Mouse (Mus musculus) liver, embryonic 14.5 days (tissue): Measurements from ENCODE around the gene Gstz1. TPM values are rescaled to one million over a fixed set of nuclear protein-coding genes. Genes with fewer than 3 reads are reported as not detected.
A peak's percentile ranks its signal among the peaks of the same experiment; 100 is the strongest.

Experiments used
- ATAC-seq: fragments of 200-750 bp; cut with Nextera tagmentation; 2 replicates; pipeline ENCODE4 v1.8.0; 2017; ENCODE audit warnings: moderate number of reproducible peaks, mild to moderate bottlenecking, moderate library complexity; ENCODE audit not compliant: insufficient read depth
- DNase-seq, 3 experiments: peaks; one replicate each; pipeline ENCODE4 v3.0.0-alpha.2; 2012 to 2013; ENCODE audit warnings: low read depth in 3 of 3, low spot score in 3 of 3
- H3K27ac ChIP-seq: fragments of 300-500 bp; sonication (generic); 2 replicates; pipeline ENCODE4 v1.5.1; 2014; ENCODE audit warnings: moderate library complexity, mild to moderate bottlenecking, control low read depth, inconsistent platforms
- H3K27me3 ChIP-seq: fragments of 300-500 bp; sonication (generic); 2 replicates; pipeline ENCODE4 v1.6.1; 2014; ENCODE audit warnings: mild to moderate bottlenecking, low read length, moderate library complexity; ENCODE audit not compliant: control insufficient read depth, insufficient read depth
- H3K36me3 ChIP-seq: fragments of 300-500 bp; sonication (generic); replicated peaks from 2 replicates; pipeline ENCODE4 v1.6.1; 2014; ENCODE audit warnings: low read depth; ENCODE audit not compliant: control insufficient read depth, insufficient read depth
- H3K4me1 ChIP-seq, 2 experiments: fragments of 200-500 bp in 1 of 2; fragments of 300-500 bp in 1 of 2; sonication (generic) in 1 of 2; replicated peaks; 2 replicates each; pipeline ENCODE4 v1.6.1; 2012 to 2014; ENCODE audit warnings: antibody characterized with exemption in 1 of 2, inconsistent platforms in 1 of 2, low read length in 1 of 2; ENCODE audit not compliant: control insufficient read depth in 2 of 2, insufficient read depth in 2 of 2
- H3K4me2 ChIP-seq: fragments of 300-500 bp; sonication (generic); 2 replicates; pipeline ENCODE4 v1.6.1; 2014; ENCODE audit warnings: low read depth, mild to moderate bottlenecking, control low read depth, moderate library complexity
- H3K4me3 ChIP-seq, 2 experiments: fragments of 200-500 bp in 1 of 2; fragments of 300-500 bp in 1 of 2; sonication (generic) in 1 of 2; 2 replicates each; pipeline ENCODE4 v1.5.1; 2012 to 2014; ENCODE audit warnings: low read depth in 2 of 2, low read length in 2 of 2, mild to moderate bottlenecking in 2 of 2, control low read depth in 1 of 2, inconsistent platforms in 1 of 2, moderate library complexity in 1 of 2; ENCODE audit not compliant: insufficient read depth in 1 of 2
- H3K9ac ChIP-seq: fragments of 300-500 bp; sonication (generic); replicated peaks from 2 replicates; pipeline ENCODE4 v1.6.1; 2014; ENCODE audit warnings: mild to moderate bottlenecking, control low read depth, moderate library complexity
- H3K9me3 ChIP-seq: fragments of 300-500 bp; sonication (generic); 2 replicates; pipeline ENCODE4 v1.6.1; 2016; ENCODE audit warnings: low read length, mixed read lengths; ENCODE audit not compliant: control insufficient read depth
- CTCF ChIP-seq: IDR thresholded peaks from 2 replicates; pipeline ENCODE4 v1.5.1; 2016; ENCODE audit warnings: antibody characterized with exemption, low read depth, control low read depth
- EP300 ChIP-seq: IDR thresholded peaks from 2 replicates; pipeline ENCODE4 v1.6.1; 2016; ENCODE audit warnings: antibody characterized with exemption, low read depth
- WGBS: fragments of 180-500 bp; shearing (Covaris S2); extraction: QIAGEN DNeasy Blood & Tissue Kit; methylation state at CpG from one replicate; pipeline ENCODE4 v1.1.7; 2014; ENCODE audit not compliant: insufficient replicate concordance; 5-methylcytosine and 5-hydroxymethylcytosine counted together
- polyA plus RNA-seq, 2 experiments: library from polyadenylated mRNA; depleted of rRNA in 1 of 2; stranded (reverse) in 1 of 2; unstranded in 1 of 2; fragments of >200 nt; fragmentation: Nextera tagmentation in 1 of 2; extraction: Ambion mirVana in 1 of 2; gene quantifications; 2 replicates each; pipeline versions ENCODE4 v1.2.1 to v1.2.3; 2012 to 2014

Gene Gstz1
- polyA plus RNA-seq, 2 experiments, result 91.0 to 94.8 TPM

GRCm38 (mm10) chr12:87177631-87178030 is 30.7 kb downstream of the Gstz1 start:
- Histone ChIP-seq H3K9ac (no peak overlapping the region), H3K36me3 (no peaks in the 10 kb centered on the region), H3K4me1 (no peaks in the 10 kb centered on the region), H3K27ac (no peak overlapping the region), H3K4me3 (no peak overlapping the region), H3K9me3 (no peaks in the 10 kb centered on the region), H3K4me2 (no peak overlapping the region), H3K27me3 (no peaks in the 10 kb centered on the region)
- no peak for TF ChIP-seq EP300
- no peak for TF ChIP-seq CTCF
- DNase-seq (no peak), ATAC-seq (no peak)
- WGBS, result 87% methylated on average over 4 of the region's 4 CpGs

GRCm38 (mm10) chr12:87193008-87193407 is 46.0 kb downstream of the Gstz1 start:
- no peak overlapping the region for H3K9ac ChIP-seq
- DNase-seq (no peak), ATAC-seq (no peak)
- WGBS, result 38% methylated on average over 3 of the region's 3 CpGs
- no peak overlapping the region for H3K4me2 ChIP-seq
- H3K27ac ChIP-seq, result no peak overlapping the region
- no peak for TF ChIP-seq CTCF
- no peak for TF ChIP-seq EP300
- H3K4me1 ChIP-seq, result peaks cover 0 to under 1% of the 10 kb centered on the region in 2 experiments; a peak in 1 of 4 replicates
- H3K4me3 ChIP-seq, result no peak overlapping the region
- no peaks in the 10 kb centered on the region for H3K27me3 ChIP-seq
- no peaks in the 10 kb centered on the region for H3K36me3 ChIP-seq
- no peaks in the 10 kb centered on the region for H3K9me3 ChIP-seq

DNA sequence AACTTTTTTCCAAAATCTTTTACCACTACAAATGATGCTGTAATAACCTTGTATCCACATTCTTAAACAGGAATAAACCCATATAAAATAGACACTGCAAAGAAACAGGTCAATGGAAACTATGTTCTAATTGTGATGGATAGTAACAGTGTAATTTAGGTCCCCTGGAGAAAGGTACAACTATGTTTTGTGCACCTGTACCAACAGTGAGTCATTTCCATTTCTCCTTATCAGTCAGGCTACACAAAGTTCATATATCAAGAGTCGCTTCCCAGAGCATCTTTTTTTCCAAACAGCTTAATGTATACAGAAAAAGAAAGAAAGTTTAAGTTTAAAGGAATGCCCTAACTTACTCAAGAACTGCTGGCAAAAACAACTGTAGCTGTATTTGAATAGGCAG is 48.1 kb downstream of the Gstz1 start:
- ATAC-seq, result no peak
- Histone ChIP-seq H3K4me3 (no peak overlapping the region), H3K27me3 (peaks cover 5% of the 10 kb centered on the region), H3K9me3 (no peaks in the 10 kb centered on the region), H3K9ac (no peak overlapping the region), H3K4me2 (no peak overlapping the region), H3K27ac (no peak overlapping the region), H3K4me1 (peaks cover 0 to 5% of the 10 kb centered on the region in 2 experiments; a peak in 1 of 4 replicates), H3K36me3 (no peaks in the 10 kb centered on the region)
- DNase-seq, result no peak
- 46% methylated on average over 1 of the region's 1 CpGs for WGBS
- TF ChIP-seq CTCF (no peak), EP300 (no peak)

DNA sequence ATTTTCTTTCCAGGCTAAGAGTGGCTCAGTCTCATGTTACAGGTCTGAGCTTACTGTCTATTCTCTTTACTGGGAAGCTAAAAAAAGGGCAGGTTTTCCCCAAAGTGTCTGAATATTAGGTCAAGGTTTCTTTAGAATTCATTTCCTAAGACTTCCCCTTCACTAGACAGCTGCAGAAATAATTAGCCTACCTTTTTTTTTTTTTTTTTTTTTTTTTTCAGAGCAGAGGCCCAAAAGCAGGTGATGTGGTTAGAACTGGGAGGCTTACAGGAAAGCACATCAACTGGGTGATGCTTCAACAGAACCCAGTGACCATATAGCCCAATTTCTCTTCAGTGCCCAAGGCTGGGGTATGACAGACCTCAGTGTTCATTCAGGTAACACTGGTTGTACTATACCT is 49.3 kb downstream of the Gstz1 start:
- no peak overlapping the region for H3K4me3 ChIP-seq
- H3K27me3 ChIP-seq, result peaks cover 15% of the 10 kb centered on the region
- no peak overlapping the region for H3K4me2 ChIP-seq
- ATAC-seq (no peak), DNase-seq (no peak)
- H3K9me3 ChIP-seq, result no peaks in the 10 kb centered on the region
- H3K27ac ChIP-seq, result no peak overlapping the region
- H3K36me3 ChIP-seq, result no peaks in the 10 kb centered on the region
- TF ChIP-seq EP300, result no peak
- TF ChIP-seq CTCF, result no peak
- peaks cover 0 to 8% of the 10 kb centered on the region in 2 experiments; a peak in 2 of 4 replicates for H3K4me1 ChIP-seq
- H3K9ac ChIP-seq, result no peak overlapping the region

- ATAC-seq (no peak), DNase-seq (no peak)
- no peak overlapping the region for H3K4me3 ChIP-seq
- no peak overlapping the region for H3K9ac ChIP-seq
- no peak overlapping the region for H3K27ac ChIP-seq
- peak overlapping the region; percentile 76 for H3K4me2 ChIP-seq
- H3K36me3 ChIP-seq, result no peaks in the 10 kb centered on the region
- peaks cover 15% of the 10 kb centered on the region for H3K27me3 ChIP-seq
- no peaks in the 10 kb centered on the region for H3K9me3 ChIP-seq
- WGBS, result 67% methylated on average over 6 of the region's 6 CpGs
- TF ChIP-seq CTCF (no peak), EP300 (no peak)
- peaks cover 0 to 8% of the 10 kb centered on the region in 2 experiments; a peak in 2 of 4 replicates for H3K4me1 ChIP-seq
These were observed 51.8 kb downstream of the Gstz1 start for GRCm38 (mm10) chr12:87198792-87199191.
